Mouse (Mus musculus) layer of hippocampus, adult 9-11 months (tissue): ENCODE results near the gene Cdip1.
"Not testable (repeated sequence)": the region's sequence is repeated elsewhere in the genome, so short reads cannot be mapped to it uniquely, and the experiment has no call there.

Experiments
- DNase-seq: peaks from one replicate; pipeline ENCODE4 v3.0.0; 2022

Gene Cdip1

DNA sequence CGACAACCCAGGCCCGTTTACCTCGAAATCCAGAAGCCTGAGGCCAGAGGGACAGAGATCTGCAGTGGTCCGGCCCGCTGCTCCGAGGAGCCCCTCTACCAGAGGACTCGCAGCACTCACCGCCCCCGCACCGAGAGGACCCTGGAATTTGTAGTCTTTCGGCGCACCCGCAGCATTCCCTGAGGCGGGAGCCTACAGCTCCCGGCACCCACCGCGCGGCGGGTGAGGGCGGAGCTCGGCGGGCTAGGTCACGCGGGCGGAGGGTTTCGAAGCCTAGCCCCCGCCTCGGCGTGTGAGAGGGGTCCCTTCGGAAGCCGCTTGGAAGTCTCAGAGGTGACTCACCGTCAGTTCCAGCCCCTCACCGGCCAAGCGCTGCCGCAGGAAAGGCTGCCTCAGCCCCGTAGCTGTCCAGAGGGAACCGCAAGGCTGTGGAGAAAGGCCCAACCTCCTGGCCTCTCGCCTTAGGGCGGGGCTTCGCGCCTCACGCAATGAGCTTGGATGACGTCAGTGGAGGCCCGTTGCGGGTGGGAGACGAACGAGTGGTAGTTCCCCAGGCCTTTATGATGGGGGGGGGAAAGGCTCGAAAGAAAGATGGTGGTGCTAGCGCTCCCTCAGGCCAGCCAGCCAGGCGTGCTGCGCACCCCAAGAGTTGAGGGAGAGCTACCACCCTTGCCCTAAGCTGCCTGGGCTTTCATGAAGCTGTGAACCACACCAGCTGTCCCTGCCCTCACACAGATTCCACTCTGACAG, at the start of gene Cdip1:
Gene Cdip1, minus strand, starts transcription at position 483 of the 750 bp plus-strand sequence.
- peak; percentile 96 for DNase-seq

DNA sequence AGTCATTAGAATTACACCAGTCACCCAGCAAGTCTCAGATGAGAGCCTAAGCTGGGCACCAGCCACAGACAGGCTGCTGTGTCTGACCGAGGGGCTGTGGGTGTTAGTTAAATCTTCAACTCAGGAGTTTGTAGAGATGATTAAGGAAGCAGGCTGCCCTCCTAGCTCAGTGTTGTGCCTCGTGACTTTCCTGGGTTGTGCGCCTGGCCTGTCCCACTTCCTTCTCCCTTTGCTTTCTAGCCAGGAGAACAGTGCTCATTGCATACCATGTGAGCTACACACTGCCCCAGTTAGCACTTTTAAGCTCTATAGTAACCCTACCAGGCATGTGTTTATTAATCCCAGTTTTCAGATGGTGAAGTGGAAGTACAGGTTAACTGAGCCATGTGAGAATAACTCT, 49.5 kb upstream of the Cdip1 start:
- peak; percentile 62 for DNase-seq

DNA sequence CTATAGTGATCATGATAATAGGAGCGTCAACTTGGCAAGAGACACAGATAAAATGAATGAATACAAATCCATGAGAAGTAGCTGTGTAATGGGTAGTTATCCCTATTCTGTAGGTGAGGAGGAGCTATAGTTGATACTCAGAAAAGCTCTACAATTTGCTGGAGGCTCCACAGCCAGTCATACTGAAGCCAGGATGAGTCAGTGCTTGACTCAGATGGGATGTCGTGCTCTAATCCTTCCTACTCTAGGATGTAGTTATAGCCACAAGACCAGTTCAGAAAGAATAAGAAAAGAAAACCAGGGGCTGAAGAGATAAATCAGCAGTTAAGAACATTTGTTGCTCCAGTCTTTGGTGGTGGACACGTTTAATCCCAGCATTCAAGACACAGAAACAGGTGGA, 47.5 kb upstream of the Cdip1 start:
- no peak for DNase-seq

DNA sequence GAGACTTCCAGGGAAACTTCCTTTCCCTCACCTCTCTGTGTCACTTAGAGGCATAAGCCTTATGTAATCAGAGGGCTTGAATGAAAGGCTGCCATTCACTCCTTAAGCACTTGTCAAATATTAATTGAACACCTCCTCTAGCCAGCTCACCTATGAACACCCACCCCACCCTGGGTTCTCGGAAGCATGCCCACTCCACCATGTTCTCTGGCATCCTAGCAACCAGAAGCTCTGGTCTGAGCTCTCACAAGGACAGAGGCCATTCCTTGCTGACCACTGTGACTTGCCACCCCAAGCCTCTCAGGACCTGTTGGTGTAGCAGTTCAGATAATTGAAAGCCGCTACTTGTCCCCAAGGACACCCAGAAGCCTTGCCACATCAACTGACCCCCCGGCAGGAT, 45.1 kb upstream of the Cdip1 start, which contains the start of gene 4930562C15Rik:
Gene 4930562C15Rik, plus strand, starts transcription at position 226 of the 400 bp plus-strand sequence.
- DNase-seq = no peak

DNA sequence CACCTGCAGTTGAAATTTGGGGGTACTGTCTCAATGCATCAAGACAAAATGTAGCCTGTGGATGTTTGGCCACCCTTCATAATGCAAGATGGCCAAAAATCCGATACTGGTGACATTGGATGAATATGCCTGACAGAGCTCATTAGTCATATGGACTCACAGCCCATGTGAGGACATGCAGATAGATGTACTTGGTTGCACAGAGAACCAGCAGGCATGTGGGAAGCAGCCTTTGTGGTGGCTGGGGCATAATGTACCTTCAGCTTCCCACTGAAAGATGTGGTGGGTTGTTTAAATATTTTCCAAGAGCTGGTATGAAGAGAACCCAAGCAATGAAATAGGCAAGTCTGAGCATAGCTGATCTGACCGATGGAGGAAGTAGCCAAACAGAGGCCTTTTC, 43.8 kb upstream of the Cdip1 start:
- peak; percentile 79 for DNase-seq

DNA sequence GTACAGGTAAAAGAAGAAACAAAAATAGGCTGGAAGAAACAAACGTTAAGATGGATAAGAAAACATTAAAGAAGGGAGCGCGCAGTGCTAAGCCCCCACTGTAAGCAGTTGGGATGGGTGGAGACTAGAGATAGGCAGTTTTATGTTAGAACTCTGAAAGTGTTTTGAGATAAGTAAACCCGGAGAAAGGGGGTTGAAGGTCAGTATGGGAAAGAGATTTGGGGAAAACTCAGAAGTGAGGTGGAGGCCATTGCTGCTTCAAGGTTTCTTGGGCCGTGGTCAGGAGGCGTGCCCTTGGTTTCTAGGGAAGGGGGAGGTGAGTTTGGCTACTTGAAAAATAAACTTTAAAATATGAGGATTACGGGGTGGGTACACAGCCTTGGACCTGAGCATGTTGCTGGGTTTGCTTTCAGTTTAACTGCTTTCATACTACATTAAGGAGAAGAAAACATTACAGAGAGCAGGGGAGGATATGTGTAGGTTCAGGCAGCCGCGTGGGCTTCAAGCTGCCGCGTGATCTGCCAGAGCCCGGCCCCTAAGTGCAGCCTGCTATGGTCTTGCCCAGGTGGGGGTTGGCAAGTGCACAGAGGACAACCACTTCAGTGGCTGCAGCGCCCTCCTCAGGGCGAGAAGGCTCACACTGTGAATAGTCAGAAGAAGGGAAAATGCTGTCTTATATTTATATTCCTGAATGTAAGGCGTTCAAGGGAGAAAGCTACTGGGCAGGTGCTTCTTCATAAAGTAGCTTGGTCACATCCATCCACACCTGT, 41.7 kb upstream of the Cdip1 start:
- DNase-seq = peak; percentile 55

DNA sequence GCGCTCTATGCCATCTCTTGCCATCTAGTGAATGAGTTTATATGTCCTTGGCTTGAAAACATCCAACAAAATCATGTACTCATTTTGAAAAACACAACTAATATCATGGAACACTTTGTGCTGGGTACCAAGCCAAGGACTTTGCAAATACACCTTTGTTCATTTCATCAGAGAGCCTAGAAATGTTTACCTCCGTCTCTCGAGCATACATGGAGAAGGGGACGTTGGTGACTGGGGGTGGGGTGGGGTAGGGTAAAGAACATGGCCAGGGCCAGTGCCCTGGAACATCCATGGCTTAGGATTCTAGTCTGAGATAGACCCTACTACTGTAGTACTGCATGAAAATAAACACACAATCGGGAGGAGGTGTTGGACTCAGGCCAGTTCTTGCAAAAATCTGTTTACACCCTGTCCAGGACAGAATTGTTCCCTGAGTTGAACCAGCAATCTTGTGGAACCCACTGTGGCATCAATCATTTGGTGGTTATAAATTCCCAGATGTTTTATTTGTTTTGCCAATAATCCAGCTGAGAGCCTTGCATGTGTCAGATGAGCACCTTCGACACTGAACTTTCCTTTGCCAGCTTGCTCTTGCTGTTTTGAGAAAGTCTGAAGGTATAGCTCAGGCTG, 39.3 kb upstream of the Cdip1 start:
- no peak for DNase-seq

DNA sequence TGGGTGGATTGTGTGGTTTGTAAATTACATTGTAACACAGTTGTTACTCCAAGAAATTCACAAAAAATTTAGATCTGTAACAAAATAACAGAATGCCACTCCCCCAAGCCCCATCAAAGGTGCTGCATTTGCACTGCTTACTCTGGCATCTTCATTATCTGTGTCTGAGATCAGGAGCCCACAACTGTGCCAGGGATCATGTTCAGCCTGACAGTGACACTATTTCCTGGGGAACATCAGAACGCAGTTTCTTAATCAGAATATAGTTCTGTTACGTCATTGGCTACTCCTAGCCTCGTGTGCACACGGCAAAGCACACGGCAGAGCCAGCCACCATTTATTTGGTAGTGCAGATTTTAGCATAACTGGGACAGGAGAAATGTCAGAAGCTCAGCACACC, 37.5 kb upstream of the Cdip1 start:
- DNase-seq = no peak

DNA sequence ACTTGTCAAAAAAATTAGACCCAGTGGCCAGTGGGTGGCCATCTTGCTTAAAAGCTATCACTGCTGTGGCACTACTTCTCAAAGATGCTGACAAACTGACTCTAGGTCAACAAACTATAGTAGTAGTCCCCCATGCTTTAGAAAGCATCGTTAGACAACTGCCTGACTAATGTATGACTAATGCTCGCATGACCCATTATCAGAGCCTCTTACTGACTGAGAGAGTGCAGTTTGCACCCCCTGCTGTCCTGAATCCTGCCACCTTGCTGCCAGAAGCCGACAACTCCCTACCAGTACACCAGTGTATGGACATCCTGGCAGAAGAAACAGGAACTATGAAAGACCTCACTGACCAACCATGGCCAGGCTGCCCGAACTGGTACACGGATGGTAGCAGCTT, 34.4 kb upstream of the Cdip1 start:
- not testable (repeated sequence) for DNase-seq

DNA sequence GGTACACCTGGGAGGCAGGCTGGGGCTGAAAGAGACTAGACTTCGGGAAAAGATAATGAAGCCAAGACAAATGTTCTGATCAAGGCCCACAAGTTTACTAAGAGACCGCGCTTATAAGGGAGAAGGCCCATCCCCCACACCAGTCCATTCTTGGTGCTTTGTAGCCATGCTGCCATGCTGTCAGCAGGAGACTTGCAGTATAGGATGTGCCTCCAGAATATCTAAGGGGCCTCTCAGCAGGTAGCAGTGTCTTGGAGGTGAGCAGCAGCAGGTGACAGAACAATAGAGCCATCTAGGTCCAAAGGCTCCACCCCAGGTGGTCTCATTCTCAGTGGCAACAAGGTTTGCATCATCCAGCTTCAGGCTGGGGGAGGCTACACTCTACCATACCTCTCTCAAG, 28.3 kb upstream of the Cdip1 start:
- DNase-seq = no peak

DNA sequence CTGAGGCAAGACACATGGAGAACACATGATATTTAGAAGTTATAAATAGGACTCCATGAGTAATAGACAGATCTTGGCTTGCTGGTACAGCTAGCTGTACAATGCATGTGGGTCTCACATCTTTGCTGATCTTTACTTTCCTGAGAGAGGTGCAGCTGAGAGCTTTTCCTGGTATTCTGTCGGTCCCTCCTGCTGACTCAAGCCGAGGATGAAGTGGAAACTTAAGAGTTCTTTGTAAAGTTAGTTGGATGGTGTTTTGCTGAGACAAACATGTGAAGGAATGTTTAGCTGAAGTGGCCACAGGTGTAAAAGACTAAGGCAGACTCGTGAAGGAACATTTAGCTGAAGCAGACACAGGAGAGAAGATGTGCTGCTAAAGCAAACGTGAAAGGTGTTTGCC, 6.5 kb upstream of the Cdip1 start:
- no peak for DNase-seq

DNA sequence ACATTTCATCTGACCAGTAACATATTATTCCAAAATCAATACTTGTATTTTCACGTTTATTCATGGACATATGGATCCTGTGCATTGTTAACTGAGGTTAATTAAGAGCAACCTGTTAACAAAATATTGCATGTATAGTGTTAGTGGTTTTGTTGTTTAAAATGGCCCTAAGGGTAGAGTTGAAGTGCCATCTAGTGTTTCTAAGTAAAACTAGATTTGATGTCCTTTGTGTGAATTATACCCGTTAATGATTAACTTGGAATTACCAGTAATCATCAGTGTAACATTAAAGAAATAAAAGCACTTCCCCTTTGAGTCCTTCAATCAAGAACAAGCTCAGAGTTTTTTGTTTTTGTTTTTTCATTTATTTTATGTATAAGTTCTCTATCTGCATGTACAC, 1.2 kb upstream of the Cdip1 start:
- no peak for DNase-seq

DNA sequence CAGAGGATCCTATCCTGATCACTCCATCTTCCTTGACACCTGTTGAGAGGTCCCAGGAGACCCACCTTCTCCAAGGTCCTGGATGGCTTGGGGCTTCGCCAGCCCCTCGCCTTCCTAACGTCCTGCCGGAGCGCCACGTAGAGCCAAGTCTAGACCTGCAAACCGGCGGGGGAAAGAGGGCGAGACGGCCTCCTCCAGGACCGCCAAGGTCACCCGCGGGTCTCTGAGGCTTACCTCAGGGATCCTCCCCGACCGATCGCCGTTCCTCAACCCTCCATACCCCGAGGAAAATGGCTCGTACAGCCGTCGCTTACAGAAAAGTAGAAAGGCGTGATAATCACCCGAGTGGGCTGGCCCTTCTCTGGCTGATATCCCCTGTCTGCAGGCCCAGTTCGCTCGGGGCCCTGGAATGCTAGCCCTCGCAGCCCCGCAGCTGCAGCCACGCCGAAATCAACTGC, 752 bp downstream of the Cdip1 start:
- DNase-seq = no peak

DNA sequence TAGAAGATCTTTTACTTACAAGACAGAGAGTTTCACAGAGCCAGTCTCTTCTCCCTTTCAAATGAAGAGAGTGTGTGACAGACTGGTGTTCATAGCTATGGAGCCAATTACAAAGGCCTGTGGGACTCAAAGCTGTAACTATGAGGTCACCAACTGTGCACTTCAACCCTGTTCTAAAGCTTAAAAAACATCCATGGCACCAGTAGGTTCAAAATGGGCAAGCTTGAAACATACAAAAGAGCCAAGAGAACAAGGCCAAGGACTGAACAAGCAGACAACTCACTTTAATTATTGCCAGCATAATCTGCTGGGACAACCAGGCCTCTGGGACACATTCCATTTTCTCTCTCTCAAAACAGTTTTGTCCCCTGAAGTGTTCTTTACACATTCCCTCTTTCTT, 1.9 kb downstream of the Cdip1 start:
- DNase-seq = no peak

DNA sequence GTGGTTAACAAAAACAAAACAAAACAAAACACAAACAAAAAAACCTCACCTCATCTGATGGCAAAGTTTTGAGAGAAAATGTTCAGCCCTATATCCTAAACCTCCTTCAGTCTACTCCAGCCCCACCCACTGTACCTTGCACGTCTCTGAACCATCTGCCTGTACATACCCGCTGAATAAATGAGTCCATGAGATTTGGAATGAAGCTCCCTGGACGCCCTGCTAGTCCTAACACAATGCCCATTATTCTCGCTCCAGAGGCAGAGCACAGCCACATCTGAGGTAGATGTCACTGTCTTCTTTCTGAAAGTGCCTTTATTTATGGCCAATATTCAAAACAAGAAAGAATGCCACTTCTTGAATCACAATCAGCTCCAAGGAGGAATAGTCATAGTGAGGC, 4.4 kb downstream of the Cdip1 start:
- DNase-seq = no peak

DNA sequence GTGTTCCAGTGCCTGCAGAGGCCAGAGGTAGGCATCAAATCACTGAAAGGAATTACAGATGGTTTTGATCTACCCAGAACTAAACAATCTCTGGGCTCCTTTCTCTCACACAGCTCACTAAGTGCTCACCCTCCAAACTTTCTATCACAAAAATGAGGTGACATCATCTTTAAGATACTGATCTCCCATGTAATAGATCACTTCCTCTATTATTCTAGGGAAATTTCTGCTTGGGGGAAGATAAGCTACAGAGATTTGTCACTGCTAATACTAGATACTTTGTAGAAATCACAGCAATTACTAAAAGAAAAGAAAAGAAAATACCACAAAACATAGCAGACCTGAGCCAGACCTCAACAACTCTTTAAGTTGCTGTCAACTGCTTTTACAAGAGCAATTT, 7.6 kb downstream of the Cdip1 start:
- no peak for DNase-seq

DNA sequence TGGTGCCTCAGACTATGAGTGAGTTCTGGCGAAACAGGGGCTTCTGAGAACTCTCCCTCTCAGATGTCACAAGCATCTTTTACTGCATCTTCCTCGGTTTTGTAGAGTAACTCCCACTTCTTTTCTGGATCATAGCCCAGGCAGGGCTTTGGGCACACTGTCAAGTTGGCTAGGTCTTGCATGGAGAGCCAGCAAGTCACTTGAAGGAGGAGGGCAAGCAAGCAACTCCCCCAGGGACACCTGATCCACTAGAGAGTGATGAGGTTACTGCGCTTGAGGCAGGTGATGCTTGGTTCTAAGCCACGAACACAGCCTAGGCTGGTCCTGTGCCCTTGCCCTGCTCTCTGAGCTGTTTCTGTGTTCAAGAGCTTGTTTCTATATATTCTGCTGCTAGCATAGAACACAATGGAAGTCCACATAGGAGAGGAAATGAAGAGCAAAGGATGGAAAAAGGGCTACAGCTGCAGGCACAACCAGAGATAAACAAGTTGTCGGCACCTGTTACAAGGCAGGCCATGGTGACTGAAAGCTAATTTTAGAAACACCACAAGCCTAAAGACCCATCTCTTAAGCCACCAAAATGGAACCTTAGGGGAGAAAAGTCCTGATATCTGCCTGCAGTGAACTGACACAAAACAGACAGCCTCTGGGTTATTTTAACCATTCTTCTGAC, 8.4 kb downstream of the Cdip1 start:
- peak; percentile 65 for DNase-seq

DNA sequence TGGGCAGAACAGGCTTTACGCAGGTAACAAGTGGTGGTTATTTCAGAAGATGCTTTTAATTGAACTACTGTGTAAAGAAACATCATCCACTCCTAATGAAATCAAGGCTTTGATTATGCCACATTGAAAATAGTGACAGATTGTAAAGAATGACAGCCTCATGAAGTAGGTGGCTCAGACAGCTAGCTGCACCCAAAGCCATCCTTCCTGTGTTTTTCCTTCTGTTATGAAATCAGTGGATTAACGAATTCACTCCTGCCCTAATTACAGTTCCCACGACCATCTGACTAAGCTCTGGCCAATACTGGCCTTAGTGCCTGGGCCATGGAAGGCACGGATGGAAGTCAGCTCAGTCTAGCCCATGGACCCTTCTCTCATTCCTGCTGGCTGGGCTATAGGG, 11.2 kb downstream of the Cdip1 start:
- DNase-seq = peak; percentile 61

DNA sequence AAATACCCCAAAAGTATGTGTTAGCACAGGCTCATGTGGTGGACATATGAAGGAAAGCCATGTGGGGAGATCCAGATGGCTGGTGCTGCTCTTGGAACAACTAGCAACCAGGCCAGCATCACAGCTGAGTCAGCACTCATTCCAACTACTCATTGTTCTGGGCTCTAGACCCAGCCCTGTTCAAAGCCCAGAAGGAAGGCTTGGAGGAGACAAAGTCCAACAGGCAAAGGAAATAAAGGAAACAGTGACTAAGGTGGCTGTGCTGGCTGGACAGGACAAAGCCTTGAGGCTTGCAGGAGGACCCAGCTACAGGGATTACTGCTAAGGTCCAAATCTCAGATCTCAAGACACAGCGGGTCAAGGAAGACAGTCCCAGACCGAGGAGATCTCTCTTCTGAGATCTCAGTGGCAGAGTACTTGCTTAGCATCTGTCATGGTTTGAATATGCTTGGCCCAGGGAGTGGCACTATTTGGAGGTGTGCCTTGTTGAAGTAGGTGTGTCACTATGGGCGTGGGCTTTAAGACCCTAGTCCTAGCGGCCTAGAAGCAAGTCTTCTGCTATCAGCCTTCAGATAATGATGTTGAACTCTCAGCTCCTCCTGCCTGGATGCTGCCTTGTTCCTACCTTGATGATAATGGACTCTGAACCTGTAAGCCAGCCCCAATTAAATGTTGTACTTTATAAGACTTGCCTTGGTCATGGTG, 12.0 kb downstream of the Cdip1 start:
- peak; percentile 67 for DNase-seq

DNA sequence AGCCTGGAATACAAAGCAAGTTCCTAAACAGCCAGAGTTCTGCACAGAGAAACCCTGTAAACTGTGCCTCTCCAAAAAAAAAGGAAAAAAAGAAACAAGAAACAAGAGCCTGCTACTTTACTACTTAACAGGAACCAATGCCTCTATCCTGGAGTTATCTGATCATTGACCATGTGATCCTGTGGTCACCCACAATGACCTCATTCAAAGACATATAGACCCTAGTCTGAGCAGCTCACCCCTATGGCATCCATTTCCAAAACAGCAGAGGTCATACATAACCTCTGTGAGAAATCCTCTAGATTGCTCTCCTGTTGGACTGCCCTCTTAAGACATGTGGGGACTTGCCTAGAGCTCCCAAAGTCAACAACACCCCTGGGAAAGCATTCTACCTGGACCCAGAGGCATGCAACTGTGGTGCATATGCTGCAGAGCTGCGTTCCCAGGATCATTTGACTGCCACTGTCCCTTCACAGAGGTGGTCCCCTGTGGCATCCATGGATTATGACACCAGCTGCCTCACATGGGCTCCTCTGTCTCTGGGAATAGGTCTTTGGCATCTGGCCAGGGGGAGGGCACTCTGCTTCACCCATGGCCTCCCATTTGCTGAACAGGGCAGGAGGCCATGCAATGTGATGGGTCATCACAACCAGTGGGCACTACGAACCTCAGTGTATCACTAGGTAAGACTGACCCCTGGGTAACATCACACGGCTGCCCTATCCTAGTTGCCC, 12.8 kb downstream of the Cdip1 start:
- DNase-seq = no peak

DNA sequence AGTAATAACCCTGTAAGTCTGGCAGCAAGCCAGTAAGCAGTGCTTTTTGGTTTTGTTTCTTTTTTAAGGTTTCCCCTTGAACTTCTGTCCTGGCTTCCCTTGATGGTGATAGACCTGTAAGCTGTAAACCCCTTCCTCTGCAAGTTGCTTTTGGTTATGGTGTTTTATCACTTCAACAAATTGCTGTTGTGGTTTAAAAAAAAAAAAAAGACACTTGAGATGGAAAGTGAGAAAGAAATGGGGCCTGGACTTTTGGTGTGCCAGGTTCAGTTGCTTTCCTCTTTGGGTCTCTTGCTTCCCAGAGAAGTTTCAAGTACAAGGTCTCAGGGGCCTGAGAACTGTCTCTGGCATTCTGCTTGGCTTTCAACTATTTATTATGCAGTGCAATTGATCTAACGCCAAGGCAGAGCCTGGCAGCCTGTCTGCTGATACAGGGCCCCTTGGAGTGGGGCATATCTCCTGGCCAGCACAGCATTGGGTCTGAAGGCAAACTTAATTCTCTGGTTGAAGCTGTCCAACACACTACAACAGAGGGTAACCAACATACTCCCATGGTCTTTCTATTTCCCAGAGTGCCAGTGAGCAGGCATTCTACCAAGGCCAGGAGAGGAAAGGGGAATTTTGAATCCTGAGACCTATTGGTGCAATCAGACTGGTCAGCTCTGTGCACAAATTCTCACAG, 16.7 kb downstream of the Cdip1 start:
- no peak for DNase-seq
